Mouse (Mus musculus): ENCODE results near the gene Prlh.

The Prlh gene

DNA sequence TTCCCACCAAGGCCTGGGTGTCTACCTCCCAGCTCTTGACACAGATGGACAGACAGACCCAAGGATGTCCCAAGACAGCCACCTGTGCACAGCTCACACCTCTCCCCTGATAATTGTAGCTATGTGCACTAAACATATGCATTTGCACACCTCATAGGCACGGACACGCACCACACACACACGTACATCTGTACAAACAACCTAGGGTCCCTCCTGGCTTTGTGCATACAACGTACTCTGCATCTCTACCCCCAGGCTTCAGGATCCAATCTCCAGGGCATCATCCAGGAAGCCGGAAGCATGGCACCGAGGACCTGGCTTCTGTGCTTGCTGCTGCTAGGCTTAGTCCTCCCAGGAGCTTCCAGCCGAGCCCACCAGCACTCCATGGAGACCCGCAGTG is at the start of gene Prlh:
Gene Prlh (plus strand): TSS at position 301 of the 400 bp plus-strand sequence.
- no peak for DNase-seq

- no peak for DNase-seq
Observed at GRCm38 (mm10) chr1:90903211-90903945, 49.5 kb upstream of the Prlh start.

DNA sequence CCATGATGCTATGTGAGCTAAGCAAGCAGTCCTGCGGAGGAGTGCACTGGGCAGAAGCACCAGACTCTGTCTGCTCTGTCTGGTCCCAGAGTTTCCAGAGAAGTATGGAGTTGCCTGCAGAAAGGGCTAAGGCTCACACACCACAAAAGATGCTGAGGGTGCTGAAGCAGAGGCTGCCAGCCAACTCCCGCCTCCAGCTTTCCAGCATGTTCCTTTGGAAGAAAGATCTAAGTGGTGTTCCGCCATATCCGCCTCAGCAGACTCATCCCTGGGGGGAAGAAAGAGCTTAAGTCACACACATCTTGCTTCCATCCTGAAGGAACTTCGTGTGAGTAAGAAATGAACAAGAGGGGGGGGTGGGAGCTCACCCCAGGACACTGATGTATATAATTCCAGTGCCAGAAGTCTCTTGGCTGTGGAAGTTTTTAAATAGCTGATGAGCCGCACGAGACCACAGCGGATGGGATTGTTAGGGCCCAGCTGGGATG is 48.9 kb upstream of the Prlh start:
- no peak for DNase-seq

DNA sequence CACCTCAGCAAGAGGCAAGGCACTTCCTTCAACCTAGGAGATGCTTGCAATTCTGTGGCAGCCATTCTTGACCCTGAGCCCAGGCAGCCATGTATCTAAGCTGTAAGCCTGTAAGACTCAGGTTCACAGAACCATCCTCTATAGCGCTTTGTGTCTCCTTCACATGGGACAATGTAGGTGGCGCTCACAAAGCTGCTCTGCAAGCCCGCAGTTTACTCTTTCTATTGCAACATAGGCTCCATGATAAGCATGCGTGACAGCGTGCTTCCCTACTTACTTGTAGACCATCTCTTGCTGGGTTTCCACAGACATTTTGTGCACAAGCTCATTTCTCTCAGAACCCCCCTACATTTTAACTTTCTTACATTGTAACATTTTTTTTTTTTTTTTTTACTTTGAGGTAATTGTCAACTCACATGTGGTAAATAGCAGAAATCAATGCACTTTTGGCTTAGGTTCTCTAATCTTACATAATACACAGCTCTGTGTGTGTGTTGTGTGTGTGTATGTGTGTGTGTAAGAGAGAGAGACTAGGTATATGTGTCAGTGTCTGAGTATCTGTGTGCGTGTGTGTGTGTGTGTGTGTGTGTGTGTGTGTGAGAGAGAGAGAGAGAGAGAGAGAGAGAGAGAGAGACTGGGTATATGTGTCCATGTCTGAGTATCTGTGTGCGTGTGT is 48.0 kb upstream of the Prlh start:
- DNase-seq: no peak

GRCm38 (mm10) chr1:90906357-90906756 is 46.6 kb upstream of the Prlh start:
- DNase-seq: peak; percentile 41

GRCm38 (mm10) chr1:90909161-90909560 is 43.7 kb upstream of the Prlh start:
- DNase-seq: no peak

DNA sequence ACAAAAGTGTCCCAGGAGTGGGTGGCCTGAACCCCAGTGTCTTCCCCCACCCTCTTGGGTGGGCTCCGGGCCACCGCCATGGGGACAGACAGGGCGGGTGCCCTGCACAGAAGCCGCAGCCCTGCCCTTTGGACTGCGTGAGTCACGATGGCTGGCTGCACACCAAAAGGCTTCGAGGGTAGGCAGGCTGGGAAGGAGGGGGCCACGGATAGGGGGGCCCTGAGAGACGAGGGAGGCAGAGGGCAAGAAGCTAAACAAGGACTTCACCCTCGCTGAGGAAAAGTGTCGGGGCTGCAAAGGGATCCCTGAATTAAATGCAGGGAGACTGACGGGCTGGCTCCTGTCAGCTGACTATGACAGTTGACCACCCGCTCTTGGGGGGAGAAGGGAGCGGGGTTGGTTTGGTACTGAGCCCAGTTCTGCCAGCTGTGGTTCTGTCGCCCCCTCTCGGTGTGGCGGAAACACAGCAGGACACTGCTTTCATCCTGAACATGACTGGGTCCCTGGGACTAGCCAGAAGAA is 43.2 kb upstream of the Prlh start:
- no peak for DNase-seq

- DNase-seq: no peak
Observed at GRCm38 (mm10) chr1:90913231-90913630, 39.7 kb upstream of the Prlh start.

DNA sequence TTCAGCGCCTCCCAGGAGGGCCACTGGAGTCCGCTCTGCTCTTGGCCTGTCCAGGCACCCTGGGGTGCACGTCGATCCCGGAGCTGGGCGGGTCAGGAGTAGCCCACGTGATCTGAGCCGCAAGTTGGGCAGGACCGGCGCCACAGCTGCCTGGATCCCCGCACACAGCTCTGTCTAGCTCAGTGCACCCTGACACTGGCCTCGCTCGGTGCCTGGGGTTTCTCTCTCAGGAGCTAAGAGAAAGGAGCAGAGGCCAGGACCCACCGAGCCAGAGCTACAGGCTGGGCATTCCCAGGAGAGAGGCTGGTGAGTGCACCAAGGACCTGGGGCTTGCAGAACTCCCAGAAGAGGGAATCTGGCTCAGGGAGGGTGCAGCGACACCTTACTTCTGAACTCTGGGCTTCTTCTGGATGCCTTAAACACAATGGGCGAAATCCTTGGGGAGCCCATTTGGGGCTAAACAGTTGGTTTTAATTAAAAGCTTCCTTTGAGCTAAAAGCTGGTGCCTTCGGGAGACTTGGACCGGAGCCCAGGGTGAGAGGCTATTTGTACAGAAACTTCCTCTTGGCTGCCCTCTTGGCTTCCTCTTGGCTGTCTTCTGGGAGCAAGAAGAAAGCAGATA is 37.8 kb upstream of the Prlh start, which contains the start of gene Mlph:
Gene Mlph (plus strand): TSS at position 138 of the 622 bp plus-strand sequence.
- no peak for DNase-seq

GRCm38 (mm10) chr1:90917509-90917908 is 35.4 kb upstream of the Prlh start:
- no peak for DNase-seq

DNA sequence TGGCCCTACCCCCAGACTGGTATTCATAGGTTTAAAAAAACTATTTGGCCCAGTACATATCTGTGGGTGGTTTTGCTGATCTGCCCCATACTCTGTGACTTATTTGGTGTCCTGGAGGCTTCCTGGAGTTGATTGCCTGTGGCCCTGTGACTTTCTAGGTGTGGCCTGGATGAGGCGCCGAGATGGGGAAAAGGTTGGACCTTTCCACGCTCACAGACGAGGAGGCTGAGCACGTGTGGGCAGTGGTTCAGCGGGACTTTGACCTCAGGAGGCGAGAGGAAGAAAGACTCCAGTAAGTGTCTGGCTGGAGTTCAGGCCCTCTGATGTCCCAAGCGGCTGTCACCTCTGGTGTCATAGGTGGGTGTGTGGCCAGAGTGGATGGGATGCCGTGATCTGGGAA is 31.2 kb upstream of the Prlh start:
- no peak for DNase-seq

DNA sequence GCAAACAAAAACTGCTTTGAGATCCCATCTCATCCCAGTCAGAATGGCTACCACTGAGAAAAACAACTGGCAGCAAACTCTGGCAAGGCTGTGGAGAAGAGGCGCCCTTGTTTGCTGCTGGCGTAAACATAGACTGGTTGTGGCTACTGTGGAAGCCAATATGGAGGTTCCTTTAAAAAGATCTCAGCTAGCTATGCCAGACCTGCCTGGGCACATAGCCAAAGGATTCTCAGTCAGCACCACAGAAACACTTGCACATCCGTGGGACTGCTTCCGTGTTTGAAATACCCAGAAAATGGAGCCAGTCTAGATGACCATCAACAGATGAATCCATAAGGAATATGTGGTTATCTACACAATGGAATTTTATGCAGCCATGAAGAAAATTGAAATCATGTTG is 26.9 kb upstream of the Prlh start:
- DNase-seq: no peak

DNA sequence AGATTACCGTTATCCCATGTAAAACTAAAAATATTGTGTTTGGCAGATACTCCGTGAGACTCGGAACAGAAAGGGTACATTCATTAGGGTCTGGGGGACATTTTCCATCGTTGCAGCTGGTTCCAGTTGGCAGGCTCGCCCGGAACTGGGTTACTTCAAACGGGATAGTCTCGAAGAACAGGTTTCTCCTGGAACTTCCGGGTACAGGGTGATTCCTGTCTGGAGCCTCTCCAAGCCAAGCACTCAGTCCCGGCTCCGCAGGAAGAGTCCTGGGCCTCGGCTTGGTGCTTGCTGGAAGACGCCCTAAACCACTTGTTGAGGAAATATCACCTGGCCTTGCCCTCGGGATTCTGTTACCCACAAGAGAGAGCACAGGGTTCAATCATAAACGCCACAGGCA is 25.6 kb upstream of the Prlh start:
- no peak for DNase-seq

- DNase-seq: no peak
Observed at GRCm38 (mm10) chr1:90927929-90928574, 24.9 kb upstream of the Prlh start.

DNA sequence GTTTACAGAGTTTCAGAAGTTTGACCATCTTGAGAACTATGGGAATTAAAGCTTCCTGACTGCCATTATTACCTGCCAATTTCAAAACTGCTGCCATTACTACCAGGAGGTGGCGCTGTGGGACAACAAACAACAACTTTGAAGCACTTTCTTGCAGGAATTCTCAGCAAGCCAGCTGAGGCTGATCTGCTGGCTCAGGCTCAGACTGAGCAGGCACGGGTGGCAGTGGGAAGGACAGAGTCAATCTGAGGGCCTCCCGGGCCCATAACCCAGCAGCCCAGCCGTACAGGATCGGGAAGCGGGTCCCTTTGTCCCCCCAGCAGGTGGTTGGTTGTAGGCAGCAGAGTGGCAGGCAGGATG is 24.4 kb upstream of the Prlh start:
- peak; percentile 73 for DNase-seq

GRCm38 (mm10) chr1:90933001-90933400 is 19.9 kb upstream of the Prlh start:
- DNase-seq: no peak

DNA sequence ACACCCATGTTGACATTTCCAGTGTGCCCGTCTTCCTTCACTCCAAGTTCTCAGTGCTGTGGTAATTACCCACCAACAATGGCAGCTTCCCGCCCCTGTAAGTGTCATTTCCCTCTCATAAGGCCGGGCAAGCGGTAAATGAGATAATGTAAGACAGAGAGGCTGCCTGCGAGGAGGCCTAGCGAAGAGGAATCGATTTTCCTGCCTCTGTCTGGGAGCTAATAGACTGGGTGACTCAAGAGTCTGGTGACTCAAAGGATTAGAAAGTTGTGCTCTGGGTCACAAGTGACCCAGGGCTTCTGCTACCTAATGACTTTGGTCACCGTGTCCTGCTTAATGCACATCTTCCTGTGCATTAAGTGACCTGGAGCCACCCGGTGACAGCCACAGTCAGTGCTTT is 15.9 kb upstream of the Prlh start:
- DNase-seq: no peak

DNA sequence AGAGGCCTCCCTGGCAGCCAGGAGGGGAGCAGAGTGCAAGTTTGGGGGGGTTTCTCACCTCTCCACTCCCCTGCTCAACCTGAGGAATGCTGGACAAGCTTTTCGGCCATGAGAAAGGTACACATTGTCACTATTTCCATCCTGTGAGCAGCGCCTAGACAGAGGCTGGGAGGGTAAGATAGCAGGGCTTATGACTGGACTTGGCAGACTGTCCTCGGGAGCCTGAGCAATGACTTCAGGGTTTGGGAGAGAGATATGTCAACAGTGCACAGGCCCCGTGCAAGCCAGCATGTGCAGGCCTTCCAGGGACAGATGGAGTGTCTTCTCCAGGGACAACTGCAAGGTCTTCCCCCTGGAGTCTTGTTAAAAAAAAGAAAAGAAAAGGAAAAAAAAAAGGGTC is 12.9 kb upstream of the Prlh start:
- DNase-seq: no peak

DNA sequence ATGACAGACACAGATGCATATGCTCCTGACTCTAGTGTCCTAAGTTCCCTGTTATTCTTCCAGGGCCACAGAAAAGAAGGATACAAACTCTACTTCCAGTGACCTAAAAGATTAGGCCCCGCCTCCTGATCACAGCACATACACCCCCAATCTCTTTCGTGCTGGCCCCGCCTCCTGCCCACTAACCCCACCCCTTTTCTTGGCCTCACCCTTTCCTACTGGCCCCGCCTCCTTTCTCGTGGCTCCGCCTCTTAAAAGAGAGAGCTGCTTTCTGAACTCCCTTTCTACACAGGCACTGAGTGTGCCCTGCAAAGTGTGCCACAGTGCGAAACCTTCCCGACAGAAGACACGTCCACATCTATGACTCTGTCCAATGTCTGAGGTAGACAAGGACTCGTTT is 7.7 kb upstream of the Prlh start:
- peak; percentile 24 for DNase-seq

GRCm38 (mm10) chr1:90947252-90947651 is 5.7 kb upstream of the Prlh start:
- no peak for DNase-seq

- DNase-seq: no peak
Observed at GRCm38 (mm10) chr1:90949309-90949708, 3.6 kb upstream of the Prlh start.

- DNase-seq: no peak
Observed at GRCm38 (mm10) chr1:90951670-90952069, 1.2 kb upstream of the Prlh start.

DNA sequence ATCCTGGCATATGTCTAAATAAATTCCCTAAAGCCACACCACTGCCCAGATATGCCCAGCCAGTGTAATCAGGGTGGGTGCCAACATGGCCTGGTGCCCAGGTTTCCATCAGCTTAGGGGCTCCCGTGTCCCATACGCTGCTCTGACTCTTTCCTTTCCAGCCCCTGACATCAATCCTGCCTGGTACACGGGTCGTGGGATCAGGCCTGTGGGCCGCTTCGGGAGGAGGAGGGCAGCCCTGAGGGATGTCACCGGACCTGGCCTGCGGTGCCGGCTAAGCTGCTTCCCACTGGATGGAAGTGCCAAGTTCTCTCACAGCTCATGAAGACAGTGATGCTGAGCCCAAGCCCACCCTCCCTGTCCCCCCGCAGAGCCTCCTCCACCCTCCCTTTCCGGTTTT is 780 bp downstream of the Prlh start:
- DNase-seq: no peak

All from thymus, postnatal 14 days (tissue).